Mouse (Mus musculus) adrenal gland, postnatal 10 days (tissue): Measurements from ENCODE around the gene Guca1a. TPM values are rescaled to one million over a fixed set of nuclear protein-coding genes. Genes with fewer than 3 reads are reported as not detected.
A peak's percentile ranks its signal among the peaks of the same experiment; 100 is the strongest.
"Not testable (repeated sequence)": the region's sequence is repeated elsewhere in the genome, so short reads cannot be mapped to it uniquely, and the experiment has no call there.

Experiments
- DNase-seq: peaks from one replicate; pipeline ENCODE4 v3.0.0; 2021; ENCODE audit warnings: mixed read lengths
- long read RNA-seq, 2 experiments: library from polyadenylated mRNA; stranded (forward); transcript quantifications; one replicate each; pipeline ENCODE4 v2.0.0; 2021
- total RNA-seq, 2 experiments: library from RNA; stranded (reverse); gene quantifications; 2 replicates each; pipeline ENCODE4 v1.2.3; 2021

The Guca1a gene
- 1 to 10 TPM; 1.3 to 1.4 TPM for total RNA-seq
- long read RNA-seq, experiment 1, partial matches to known transcripts, result 3 of 4 reads
- long read RNA-seq, experiment 1, other reads (novel, unspliced or antisense), result 1 of 4 reads
- long read RNA-seq, experiment 2, partial matches to known transcripts, result 2 of 2 reads
- long read RNA-seq, experiment 2, other reads (novel, unspliced or antisense), result 0 of 2 reads

DNA sequence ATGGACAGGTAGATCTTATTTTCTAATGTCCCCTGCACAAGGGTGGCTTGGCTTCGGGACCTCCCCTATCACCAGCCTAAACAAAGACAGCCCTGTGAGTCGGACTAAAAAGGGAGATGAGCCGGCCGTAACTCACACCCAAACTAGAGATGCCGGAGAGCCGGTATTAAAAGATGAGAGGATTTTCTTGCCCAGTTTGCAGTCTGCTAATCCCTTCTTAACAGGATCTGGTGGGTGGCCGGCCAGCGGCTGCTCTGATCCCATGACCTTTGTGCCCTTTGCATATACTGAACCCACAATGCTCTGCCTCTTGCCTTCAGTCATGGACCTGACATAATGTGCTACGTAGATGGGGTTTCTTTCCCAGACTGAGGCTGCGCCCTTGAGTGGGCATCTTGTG is at the start of gene Guca1a:
TSS of gene Guca1a (minus strand) at position 134 of the 400 bp plus-strand sequence.
- no peak for DNase-seq

GRCm38 (mm10) chr17:47449432-47449831 is 49.0 kb upstream of the Guca1a start:
- no peak for DNase-seq

DNA sequence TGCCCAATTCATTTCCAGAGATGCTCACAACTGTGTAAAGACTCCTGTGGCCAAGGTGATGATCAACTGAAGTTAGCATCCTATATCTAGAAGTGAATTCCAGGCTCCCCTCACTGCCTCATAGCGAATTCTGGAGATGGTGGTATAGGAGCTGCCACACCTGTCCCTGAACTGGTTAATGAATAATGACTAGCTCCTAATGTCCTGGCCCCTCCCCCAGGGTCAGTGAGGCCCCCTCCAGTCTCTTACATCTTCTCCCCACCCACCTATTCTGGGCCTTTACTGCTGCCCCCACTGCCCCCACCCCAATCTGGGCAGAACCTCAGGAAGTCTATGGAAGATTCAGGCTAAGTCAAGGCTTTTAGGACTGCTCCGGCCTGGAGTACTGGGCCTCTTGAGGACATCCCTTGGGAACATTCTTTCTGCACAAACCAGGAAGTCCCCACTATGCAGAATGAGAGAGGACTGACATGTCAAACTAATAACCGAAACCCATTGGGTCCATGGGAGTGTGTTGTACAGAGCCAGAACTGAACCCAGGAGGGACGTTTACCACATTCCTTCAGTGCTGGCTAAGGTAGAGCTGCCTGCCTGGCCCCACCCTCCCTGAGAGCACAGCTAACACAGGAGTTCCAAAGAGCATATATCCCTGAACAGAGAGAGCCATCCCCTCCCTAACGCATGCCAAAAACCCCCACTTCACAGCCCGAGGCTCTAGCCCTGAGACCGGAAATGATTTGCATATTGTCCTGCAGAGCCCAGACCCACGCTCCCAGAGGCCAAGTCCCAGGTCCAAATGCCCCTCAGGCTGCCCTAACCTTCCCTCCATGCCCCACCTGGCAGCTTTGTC is 48.4 kb upstream of the Guca1a start:
- no peak for DNase-seq

DNA sequence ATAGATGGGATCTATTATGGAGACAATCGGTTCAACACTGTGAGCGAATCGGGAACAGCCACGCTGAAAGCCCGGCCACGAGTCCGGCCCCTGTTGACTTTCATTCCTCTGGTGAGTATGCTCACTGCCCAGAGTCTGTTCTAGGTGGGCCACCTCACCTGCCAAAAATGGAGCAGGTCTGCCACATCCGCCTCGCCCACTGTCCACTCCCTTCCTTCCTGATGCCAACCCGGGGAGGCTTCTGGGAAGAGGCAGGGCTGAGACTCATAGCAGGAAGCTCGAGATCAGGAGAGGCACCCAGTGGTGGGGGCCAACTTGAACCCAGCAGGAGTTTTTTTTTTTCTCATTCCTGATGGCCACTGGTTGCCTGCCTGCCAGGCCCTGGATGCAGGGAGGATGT is 46.2 kb upstream of the Guca1a start:
- no peak for DNase-seq

DNA sequence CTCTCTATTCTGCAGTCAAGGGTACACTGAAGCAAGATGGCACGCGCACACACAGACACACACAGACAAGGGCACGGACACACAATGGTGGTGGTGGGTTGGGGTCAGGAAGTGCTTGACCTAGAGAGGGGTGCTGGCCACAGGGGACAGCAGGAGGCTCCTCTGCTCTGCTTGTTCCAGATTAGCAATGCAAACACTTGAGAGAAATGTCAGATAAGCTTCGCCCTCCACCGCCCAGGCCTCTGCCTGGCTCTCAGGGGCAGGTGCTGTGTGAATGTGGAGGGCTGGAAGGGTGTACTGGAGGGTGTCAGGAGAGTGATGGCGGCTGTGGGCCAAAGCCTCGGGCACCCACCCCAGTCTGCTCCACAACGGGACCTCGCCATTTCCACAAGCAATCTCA is 45.6 kb upstream of the Guca1a start:
- DNase-seq, result no peak

GRCm38 (mm10) chr17:47445518-47445917 is 45.1 kb upstream of the Guca1a start:
- DNase-seq, result no peak

GRCm38 (mm10) chr17:47444113-47444512 is 43.7 kb upstream of the Guca1a start:
- no peak for DNase-seq

GRCm38 (mm10) chr17:47442271-47442670 is 41.9 kb upstream of the Guca1a start:
- DNase-seq, result no peak

DNA sequence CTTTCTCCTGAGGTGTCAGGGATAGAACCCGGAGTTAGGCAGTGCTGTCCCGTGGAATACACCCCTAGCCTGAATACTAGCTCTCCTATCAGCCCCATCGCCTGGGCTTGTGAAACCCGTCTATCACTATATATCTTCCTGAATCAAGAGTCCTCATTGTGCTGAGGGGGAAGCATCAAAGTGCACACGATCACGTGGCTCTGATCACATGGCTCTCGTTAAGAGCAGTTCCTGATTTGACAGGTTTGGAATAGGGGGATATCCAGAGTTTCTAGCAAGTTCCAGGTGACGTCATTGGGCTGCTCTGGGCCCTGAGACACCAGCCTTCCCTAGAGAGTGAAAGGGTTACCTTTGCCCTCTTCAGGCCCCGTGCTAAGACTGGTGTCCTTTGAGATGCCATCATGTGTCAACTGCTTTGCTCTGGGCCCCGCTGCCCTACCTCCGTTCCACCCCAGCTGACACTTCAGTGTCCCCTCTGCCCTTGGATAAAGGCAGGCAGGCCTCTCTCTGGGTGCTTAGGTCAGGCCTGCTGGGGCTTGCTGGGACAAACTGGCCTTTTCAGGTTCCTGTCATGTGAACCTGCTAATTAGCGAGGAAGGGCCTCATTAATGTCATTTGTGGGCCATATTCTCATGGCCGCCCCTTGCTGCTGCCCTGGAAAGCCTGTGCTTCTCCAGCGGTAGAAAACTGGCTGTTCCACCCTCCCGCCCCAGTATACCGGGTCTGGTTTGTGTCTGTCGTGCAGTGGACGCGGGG is 41.1 kb upstream of the Guca1a start:
- DNase-seq, result no peak

GRCm38 (mm10) chr17:47440359-47440890 is 40.0 kb upstream of the Guca1a start:
- DNase-seq, result no peak

- no peak for DNase-seq
Measured at GRCm38 (mm10) chr17:47439396-47440028, 39.1 kb upstream of the Guca1a start.

- DNase-seq, result no peak
Measured at GRCm38 (mm10) chr17:47438611-47439010, 38.2 kb upstream of the Guca1a start.

DNA sequence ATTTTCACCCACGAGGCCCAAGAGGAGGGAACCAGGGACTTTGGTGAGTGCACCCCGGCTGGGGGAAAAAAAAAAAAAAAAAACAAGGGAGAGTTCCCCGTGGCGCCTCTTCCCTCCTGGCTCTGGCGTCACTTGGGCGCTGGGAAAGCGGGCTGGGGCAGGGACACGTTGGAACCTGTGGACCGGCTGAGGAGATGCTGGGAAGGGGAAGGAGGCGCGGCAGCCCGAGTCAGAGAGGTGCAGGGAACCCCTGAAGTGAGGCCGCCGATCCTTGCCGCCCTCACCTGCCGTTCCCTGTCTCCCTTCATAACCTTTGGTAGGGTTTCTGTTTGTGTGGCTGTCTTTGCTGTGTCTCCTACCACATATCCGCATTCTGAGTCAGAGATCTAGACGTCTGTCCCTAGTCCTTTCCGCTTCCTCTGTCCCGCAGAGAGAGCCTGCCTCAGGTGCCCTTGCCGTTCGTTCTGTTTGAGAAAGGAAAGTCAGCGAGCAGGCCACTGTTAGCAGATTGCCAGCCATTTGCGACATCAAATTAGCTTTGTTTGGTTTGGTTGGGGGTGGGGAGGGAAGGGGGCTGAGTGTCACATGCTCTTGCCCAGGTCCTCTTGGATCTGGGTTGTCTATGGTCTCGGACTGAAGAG is 36.6 kb upstream of the Guca1a start, which contains the start of gene 1700001C19Rik:
TSS of gene 1700001C19Rik (minus strand) at position 470 of the 641 bp plus-strand sequence.
- DNase-seq, result no peak

DNA sequence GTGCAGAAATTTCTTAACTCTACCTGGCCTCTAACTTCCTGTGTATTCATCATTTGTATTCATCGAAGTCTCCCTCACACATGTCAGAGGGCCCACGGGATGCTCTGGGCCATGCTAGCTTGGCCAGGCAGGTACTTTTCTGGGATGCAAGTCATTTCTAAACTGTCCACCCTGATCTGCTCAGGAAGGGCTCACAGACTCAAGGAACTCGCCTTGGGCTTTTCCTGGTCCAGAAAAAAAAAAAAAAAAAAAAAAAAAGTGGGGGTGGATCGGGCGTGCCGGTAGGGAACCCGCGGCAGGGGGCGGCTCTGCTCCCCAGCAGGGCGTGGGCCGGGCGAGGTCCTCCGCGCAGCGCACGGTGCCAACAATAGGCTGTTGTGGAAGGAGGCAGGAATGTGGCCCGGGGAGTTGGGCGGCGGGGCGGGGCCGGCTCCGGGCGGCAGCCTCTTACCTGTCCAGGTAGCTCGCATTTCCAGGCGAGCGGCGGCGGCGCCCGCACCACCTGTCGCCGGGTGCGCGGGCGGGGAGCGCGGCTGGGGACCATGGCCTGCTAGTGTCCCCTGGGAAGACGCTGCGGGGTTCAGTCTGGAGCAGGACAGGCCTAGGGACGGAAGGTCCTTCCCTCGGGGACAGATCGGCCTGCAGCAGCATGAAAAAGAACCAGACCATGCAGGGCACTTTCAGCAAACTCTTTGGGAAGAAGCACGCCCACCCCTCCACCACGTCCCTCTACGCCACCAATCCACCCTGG is 35.9 kb upstream of the Guca1a start, which contains the start of gene AI661453:
TSS of gene AI661453 (plus strand) at position 460 of the 751 bp plus-strand sequence.
- peak; percentile 35 for DNase-seq

DNA sequence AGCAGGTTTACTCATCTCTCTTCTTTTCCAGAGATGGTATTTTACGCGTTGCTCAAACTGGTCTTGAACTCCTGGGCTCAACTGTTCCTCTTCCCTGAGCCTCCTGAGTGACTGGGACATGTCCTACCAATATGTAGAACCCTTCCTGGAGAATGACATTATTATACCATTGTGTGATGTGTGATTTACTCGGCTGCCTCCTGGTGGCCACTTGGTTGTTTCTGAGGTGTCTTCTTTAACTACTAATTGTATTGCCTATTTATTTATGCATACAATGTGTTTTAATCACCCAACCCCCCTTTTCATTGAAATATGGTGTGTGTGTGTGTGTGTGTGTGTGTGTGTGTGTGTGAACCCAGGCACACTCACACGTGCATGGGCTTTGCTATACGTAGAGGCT is 30.4 kb upstream of the Guca1a start:
- no peak for DNase-seq

DNA sequence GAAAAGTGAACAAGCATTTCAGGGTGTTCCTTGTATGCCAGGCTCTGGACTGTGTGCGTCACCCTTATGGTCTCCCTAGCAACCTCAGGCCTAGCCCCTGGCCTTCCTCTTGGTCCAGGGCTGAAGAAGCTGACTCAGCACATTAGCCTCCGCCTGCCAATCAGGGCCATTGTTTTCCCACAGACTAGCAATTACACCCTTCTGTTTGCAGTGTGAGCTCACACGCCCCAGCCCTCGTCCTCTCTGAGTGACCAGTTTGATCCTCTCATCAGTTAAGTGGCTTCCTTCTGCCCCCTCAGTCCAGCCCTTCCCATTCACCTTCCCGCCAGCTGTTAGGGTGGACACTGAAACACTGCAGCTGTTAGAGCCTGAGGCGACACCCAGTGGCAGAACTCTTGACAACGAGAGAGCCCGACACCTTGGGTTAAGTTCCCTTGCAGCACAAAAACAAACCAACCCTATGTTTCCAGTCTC is 28.5 kb upstream of the Guca1a start:
- DNase-seq, result peak; percentile 59

GRCm38 (mm10) chr17:47427316-47427715 is 26.9 kb upstream of the Guca1a start:
- DNase-seq, result no peak

DNA sequence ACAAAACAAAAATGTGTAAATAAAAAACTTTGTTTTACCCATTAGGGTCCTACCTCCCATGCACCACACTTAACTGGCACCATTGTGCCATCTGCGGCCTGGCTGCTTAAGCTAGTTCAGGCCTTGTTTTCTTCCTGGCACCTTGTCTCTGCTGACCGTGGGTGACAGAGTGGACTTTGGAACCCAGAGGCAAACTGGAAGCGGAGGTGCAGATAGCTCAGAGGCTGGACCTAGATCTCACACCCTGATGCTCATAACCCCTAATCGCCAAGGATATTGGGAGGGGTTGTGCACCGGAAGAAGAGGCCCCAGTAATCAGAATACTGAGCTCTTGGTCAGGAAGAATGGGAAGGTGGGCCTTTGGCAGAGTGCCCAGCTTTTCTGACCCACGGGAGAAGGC is 23.8 kb upstream of the Guca1a start:
- no peak for DNase-seq

- not testable (repeated sequence) for DNase-seq
Measured at GRCm38 (mm10) chr17:47422616-47423015, 22.2 kb upstream of the Guca1a start.

DNA sequence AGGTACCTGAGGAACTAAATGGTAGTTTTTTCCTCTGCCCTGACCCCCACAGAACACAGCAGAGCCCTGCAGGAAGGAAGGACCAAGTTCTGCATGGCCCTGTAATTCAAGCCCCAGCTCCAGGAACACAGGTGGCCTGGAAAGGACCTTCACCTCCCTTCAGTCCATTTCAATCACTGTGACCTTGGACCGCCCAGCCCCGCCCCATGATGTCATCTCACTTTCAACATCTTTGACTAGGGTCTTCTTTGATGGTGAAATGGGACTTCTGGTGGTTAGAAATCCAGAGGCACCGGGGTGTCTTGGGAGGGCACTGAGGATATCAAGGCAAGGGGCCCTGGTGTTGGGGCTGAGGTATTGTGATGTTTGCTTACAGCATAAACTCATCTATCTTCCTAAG is 21.2 kb upstream of the Guca1a start:
- DNase-seq, result no peak

DNA sequence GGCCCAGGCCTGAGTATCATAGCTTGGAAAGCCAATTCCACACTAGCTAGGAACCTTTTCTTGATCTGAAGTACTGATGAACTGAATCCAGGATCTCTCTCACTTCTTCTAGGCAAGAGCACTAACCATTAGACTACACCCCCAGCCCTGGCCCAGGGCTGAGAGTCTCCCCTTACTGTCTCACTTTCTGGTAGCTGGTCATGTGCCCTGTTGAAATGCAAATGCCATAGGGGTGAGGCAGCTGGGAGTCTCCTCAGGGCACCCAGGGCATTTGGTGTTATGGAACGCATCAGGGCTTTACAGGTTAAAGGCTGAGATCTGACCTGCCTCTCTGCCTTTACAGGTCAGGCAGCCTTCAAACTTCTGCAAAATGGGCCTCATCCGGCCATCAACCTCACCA is 19.8 kb upstream of the Guca1a start:
- DNase-seq, result no peak
